Mouse (Mus musculus) CH12.LX (cell line): Measurements from ENCODE around the gene Syne3. TPM values are rescaled to one million over a fixed set of nuclear protein-coding genes. Genes with fewer than 3 reads are reported as not detected.

ENCODE experiments used
- DNase-seq: peaks from one replicate; pipeline ENCODE4 v3.0.0-alpha.2; 2013; ENCODE audit errors: extremely low read depth
- H3K27ac ChIP-seq: 2 replicates; pipeline ENCODE4 v1.5.1; 2012; ENCODE audit warnings: low read depth, mild to moderate bottlenecking, control low read depth, moderate library complexity; ENCODE audit not compliant: insufficient read depth
- H3K27me3 ChIP-seq: replicated peaks from 2 replicates; pipeline ENCODE3; 2012; ENCODE audit warnings: inconsistent platforms
- H3K36me3 ChIP-seq, 2 experiments: replicated peaks in 1 of 2; 2 replicates each; pipeline versions ENCODE3 to v1.6.1; 2012; ENCODE audit warnings: inconsistent platforms in 1 of 2, low read length in 1 of 2, mild to moderate bottlenecking in 1 of 2, mixed read lengths in 1 of 2, moderate library complexity in 1 of 2; ENCODE audit not compliant: control insufficient read depth in 1 of 2, insufficient read depth in 1 of 2
- H3K4me1 ChIP-seq, 2 experiments: 2 replicates each; pipeline ENCODE4 v1.6.1; 2012; ENCODE audit warnings: inconsistent platforms in 1 of 2, moderate library complexity in 1 of 2; ENCODE audit not compliant: insufficient read depth in 2 of 2, control insufficient read depth in 1 of 2
- H3K4me2 ChIP-seq: 2 replicates; pipeline ENCODE4 v1.6.1; 2012; ENCODE audit warnings: low read depth, mild to moderate bottlenecking, control low read depth; ENCODE audit not compliant: poor library complexity, insufficient read depth, severe bottlenecking
- H3K4me3 ChIP-seq, 3 experiments: fragments of 150-350 bp in 1 of 3; sonication (generic) in 1 of 3; replicated peaks in 1 of 3; 2 replicates each; pipeline versions ENCODE3 to v1.5.1; 2011 to 2012; ENCODE audit warnings: low read depth in 2 of 3, low read length in 2 of 3, mild to moderate bottlenecking in 2 of 3, moderate library complexity in 2 of 3, control low read depth in 1 of 3, improper control_type of control experiment in 1 of 3, inconsistent platforms in 1 of 3, mixed read lengths in 1 of 3; ENCODE audit not compliant: poor library complexity in 1 of 3
- H3K79me2 ChIP-seq: replicated peaks from 2 replicates; pipeline ENCODE4 v1.6.1; 2012; ENCODE audit warnings: mild to moderate bottlenecking, moderate library complexity; ENCODE audit not compliant: control insufficient read depth, poor library complexity, insufficient read depth, severe bottlenecking; ENCODE audit errors: extremely low read depth
- H3K9ac ChIP-seq: 2 replicates; pipeline ENCODE4 v1.6.1; 2012; ENCODE audit warnings: low read depth, mild to moderate bottlenecking, control low read depth, moderate library complexity; ENCODE audit not compliant: insufficient read depth
- H3K9me3 ChIP-seq: replicated peaks from 2 replicates; pipeline ENCODE3; 2012; ENCODE audit warnings: low read length, inconsistent platforms, mixed read lengths
- BHLHE40 ChIP-seq: IDR thresholded peaks from 2 replicates; pipeline ENCODE4 v1.6.1; 2011; ENCODE audit warnings: mild to moderate bottlenecking, low read depth, low read length, improper control_type of control experiment
- CHD1 ChIP-seq: IDR thresholded peaks from 2 replicates; pipeline ENCODE4 v1.6.1; 2012; ENCODE audit warnings: low read depth, low read length, improper control_type of control experiment, inconsistent platforms
- CHD2 ChIP-seq: IDR thresholded peaks from 2 replicates; pipeline ENCODE4 v1.6.1; 2011; ENCODE audit warnings: low read length, improper control_type of control experiment
- CTCF ChIP-seq, 2 experiments: IDR thresholded peaks in 1 of 2; conservative IDR thresholded peaks in 1 of 2; 2 replicates each; pipeline ENCODE4 v1.5.1; 2011 to 2012; ENCODE audit warnings: low read depth in 2 of 2, low read length in 2 of 2, improper control_type of control experiment in 1 of 2, inconsistent platforms in 1 of 2, mild to moderate bottlenecking in 1 of 2, moderate library complexity in 1 of 2
- E2F4 ChIP-seq: IDR thresholded peaks from 2 replicates; pipeline ENCODE4 v1.6.1; 2011; ENCODE audit warnings: low read depth, low read length, improper control_type of control experiment; ENCODE audit not compliant: insufficient replicate concordance
- ELF1 ChIP-seq: IDR thresholded peaks from 2 replicates; pipeline ENCODE4 v1.6.1; 2014; ENCODE audit warnings: low read depth, mild to moderate bottlenecking, inconsistent platforms, low read length, improper control_type of control experiment
- GABPA ChIP-seq: IDR thresholded peaks from 2 replicates; pipeline ENCODE4 v1.6.1; 2012; ENCODE audit warnings: low read depth, low read length, improper control_type of control experiment, inconsistent platforms; ENCODE audit not compliant: insufficient replicate concordance
- JUND ChIP-seq: conservative IDR thresholded peaks from 2 replicates; pipeline ENCODE4 v1.6.1; 2011; ENCODE audit warnings: low read depth, low read length, improper control_type of control experiment
- KAT2A ChIP-seq: IDR thresholded peaks from 2 replicates; pipeline ENCODE4 v1.6.1; 2012; ENCODE audit warnings: low read length, improper control_type of control experiment, inconsistent platforms; ENCODE audit not compliant: insufficient replicate concordance
- MAFK ChIP-seq: IDR thresholded peaks from 2 replicates; pipeline ENCODE4 v1.6.1; 2011; ENCODE audit warnings: low read length, improper control_type of control experiment; ENCODE audit not compliant: insufficient replicate concordance
- NELFE ChIP-seq: IDR thresholded peaks from 2 replicates; pipeline ENCODE4 v1.6.1; 2011; ENCODE audit warnings: low read depth, low read length, improper control_type of control experiment
- NRF1 ChIP-seq: IDR thresholded peaks from 2 replicates; pipeline ENCODE4 v1.6.1; 2014; ENCODE audit warnings: low read depth, mild to moderate bottlenecking, inconsistent platforms, low read length, improper control_type of control experiment, moderate library complexity
- PAX5 ChIP-seq: IDR thresholded peaks from 2 replicates; pipeline ENCODE4 v1.6.1; 2012; ENCODE audit warnings: low read length, inconsistent platforms, mixed read lengths
- RAD21 ChIP-seq: IDR thresholded peaks from 2 replicates; pipeline ENCODE4 v1.6.1; 2011; ENCODE audit warnings: low read depth, mild to moderate bottlenecking, low read length, improper control_type of control experiment, moderate library complexity
- SIN3A ChIP-seq: IDR thresholded peaks from 2 replicates; pipeline ENCODE4 v1.6.1; 2012; ENCODE audit warnings: low read length, improper control_type of control experiment, inconsistent platforms
- SMC3 ChIP-seq: IDR thresholded peaks from 2 replicates; pipeline ENCODE4 v1.6.1; 2011; ENCODE audit warnings: low read depth, low read length, improper control_type of control experiment
- UBTF ChIP-seq: IDR thresholded peaks from 2 replicates; pipeline ENCODE4 v1.6.1; 2012; ENCODE audit warnings: low read depth, mild to moderate bottlenecking, inconsistent platforms, low read length, improper control_type of control experiment, moderate library complexity
- USF1 ChIP-seq: IDR thresholded peaks from 2 replicates; pipeline ENCODE4 v1.6.1; 2014; ENCODE audit warnings: low read depth, mild to moderate bottlenecking, inconsistent platforms, low read length, improper control_type of control experiment
- ZC3H11A ChIP-seq: IDR thresholded peaks from 2 replicates; pipeline ENCODE4 v1.6.1; 2012; ENCODE audit warnings: low read depth, mild to moderate bottlenecking, inconsistent platforms, low read length, improper control_type of control experiment
- ZKSCAN1 ChIP-seq: IDR thresholded peaks from 2 replicates; pipeline ENCODE4 v1.6.1; 2012; ENCODE audit warnings: low read depth, inconsistent platforms, low read length, improper control_type of control experiment, borderline replicate concordance
- ZMIZ1 ChIP-seq: IDR thresholded peaks from 2 replicates; pipeline ENCODE4 v1.6.1; 2012; ENCODE audit warnings: low read depth, mild to moderate bottlenecking, inconsistent platforms, low read length, improper control_type of control experiment
- dilution Hi-C: fragments of 300-500 bp; cut with MboI; formaldehyde crosslinking; loops from 2 replicates; pipeline ENCODE4 v1.14.3; 2020; ENCODE audit warnings: low sequenced_read_pairs; ENCODE audit not compliant: extremely low pct_unique_long_range_greater_than_20kb, extremely low pct_ligation_motif_present
- in situ Hi-C: fragments of 300-500 bp; cut with MboI; formaldehyde crosslinking; loops from 3 replicates; pipeline ENCODE4 v1.14.3; 2019; ENCODE audit warnings: low sequenced_read_pairs, low pct_ligation_motif_present, low pct_unique_long_range_greater_than_20kb, mixed read lengths
- polyA plus RNA-seq: library from polyadenylated mRNA; unstranded; fragments of >175 nt; gene quantifications from 2 replicates; pipeline ENCODE4 v1.2.1, GENCODE M21; 2012; ENCODE audit warnings: low read depth; ENCODE audit not compliant: insufficient read length
- total RNA-seq, 2 experiments: library from RNA; depleted of rRNA; stranded (reverse); fragments of 300-350 nt in 1 of 2; fragments of >200 nt in 1 of 2; gene quantifications; 2 replicates each; pipeline ENCODE4 v1.2.3; 2012 to 2014

Gene Syne3
- total and polyA plus RNA-seq, 3 experiments = 5.3 to 18.7 (median 7.3) TPM

GRCm38 (mm10) chr12:104953941-104954340, 55.7 kb downstream of the Syne3 start (continued):
- TF ChIP-seq ZKSCAN1 (no peak), JUND (no peak), USF1 (no peak), SIN3A (no peak), CHD2 (no peak), BHLHE40 (no peak), ELF1 (0 out of 2 replicates have a peak, but pooled peaks have one; percentile 12)

- Histone ChIP-seq H3K4me2 (no peak overlapping the region), H3K9ac (no peak overlapping the region), H3K79me2 (no peaks in the 10 kb centered on the region), H3K36me3 (peaks cover 48 to 66% of the 10 kb centered on the region in 2 experiments), H3K27me3 (no peaks in the 10 kb centered on the region), H3K4me3 (no peak overlapping the region), H3K4me1 (peaks cover 0 to 4% of the 10 kb centered on the region in 2 experiments; a peak in 1 of 4 replicates), H3K9me3 (no peaks in the 10 kb centered on the region), H3K27ac (no peak overlapping the region)
- in situ Hi-C loops (loop anchor here (5.0 to 10.0 kb wide), 2 partner anchors 52 to 80 kb away; partner anchors contain the start of genes Glrx5 and Syne3), dilution Hi-C loops (no loop called here)
- TF ChIP-seq SMC3 = peak; percentile 95
- no peak for TF ChIP-seq SIN3A
- no peak for TF ChIP-seq JUND
- no peak for TF ChIP-seq GABPA
- peak; percentile 68 to 95 for TF ChIP-seq CTCF (conservative IDR thresholded peaks at IDR 0.05 in 1 of 2, IDR thresholded peaks at IDR 0.05 in 1 of 2; ENCODE audit: low read depth in 2 of 2, low read length in 2 of 2)
- TF ChIP-seq RAD21 = peak; percentile 95
- TF ChIP-seq ZC3H11A = peak; percentile 79
- no peak for TF ChIP-seq ZMIZ1
- peak; percentile 78 for DNase-seq
Measured at GRCm38 (mm10) chr12:104952458-104952857, 57.2 kb downstream of the Syne3 start.

GRCm38 (mm10) chr12:104947911-104948310, 61.7 kb downstream of the Syne3 start:
- no peak for TF ChIP-seq PAX5
- TF ChIP-seq NELFE = no peak
- no peak for TF ChIP-seq ELF1
- no peak for TF ChIP-seq ZKSCAN1
- TF ChIP-seq CTCF (conservative IDR thresholded peaks at IDR 0.05 in 1 of 2, IDR thresholded peaks at IDR 0.05 in 1 of 2; ENCODE audit: low read depth in 2 of 2, low read length in 2 of 2) = no peak
- TF ChIP-seq NRF1 = no peak
- TF ChIP-seq BHLHE40 = no peak
- no peak for TF ChIP-seq E2F4
- TF ChIP-seq ZC3H11A = no peak
- TF ChIP-seq KAT2A = no peak
- TF ChIP-seq UBTF = no peak
- TF ChIP-seq CHD1 = no peak
- no peak for TF ChIP-seq MAFK
- H3K27ac ChIP-seq = no peak overlapping the region
- no peak overlapping the region for H3K9ac ChIP-seq
- H3K79me2 ChIP-seq = no peaks in the 10 kb centered on the region
- no peaks in the 10 kb centered on the region for H3K9me3 ChIP-seq
- no peak overlapping the region for H3K4me3 ChIP-seq
- peaks cover 54 to 66% of the 10 kb centered on the region in 2 experiments for H3K36me3 ChIP-seq
- in situ Hi-C loops (loop anchor here (25.0 kb wide), 1 partner anchor 511 kb away; no protein-coding TSS in a partner anchor), dilution Hi-C loops (no loop called here)
- H3K4me1 ChIP-seq = peaks cover 0 to 4% of the 10 kb centered on the region in 2 experiments; a peak in 1 of 4 replicates
- H3K27me3 ChIP-seq = no peaks in the 10 kb centered on the region
- no peak overlapping the region for H3K4me2 ChIP-seq
- DNase-seq = no peak
